Comparison of ENCODE assay signal across 8 mouse cellular contexts in the genomic region with DNA sequence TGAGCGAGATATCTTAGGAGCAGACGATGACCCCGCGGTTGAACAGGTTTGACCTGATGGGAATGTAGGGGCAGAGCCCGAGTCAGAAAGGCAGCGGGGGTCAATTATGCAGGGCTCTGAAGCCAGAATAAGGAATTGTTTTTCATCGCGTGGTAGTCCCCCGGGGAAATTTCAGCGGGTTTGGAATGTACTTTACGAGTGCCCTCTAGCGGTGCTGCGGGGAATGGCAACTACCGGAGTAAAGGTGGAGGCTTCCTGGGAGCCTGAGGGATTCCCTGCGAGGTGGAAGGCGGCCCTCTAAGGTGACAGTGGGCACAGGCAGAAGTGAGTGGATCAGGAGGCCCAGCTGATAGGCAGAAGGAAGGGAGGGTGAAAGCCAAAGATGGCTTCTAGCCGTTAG.
A peak's percentile ranks its signal among the peaks of the same experiment; 100 is the strongest.
DNase-seq lines count a peak whose midpoint lies in the region; ATAC-seq and TF ChIP-seq lines count a peak whose summit lies in the region.

No protein-coding gene starts in this region.

- H3K4me1 ChIP-seq in intestine, embryonic 14.5 days (replicated peaks; ENCODE audit: control insufficient read depth, insufficient read depth, low read length) = peaks cover 32% of the 10 kb centered on the region
- peaks cover 53% of the 10 kb centered on the region for H3K4me1 ChIP-seq in limb, embryonic 10.5 days
- H3K4me1 ChIP-seq in midbrain, embryonic 13.5 days (replicated peaks) = peaks cover 42% of the 10 kb centered on the region
- 0 out of 2 replicates have a peak, but pooled peaks cover 2% of the 10 kb centered on the region for H3K4me1 ChIP-seq in small intestine, adult 2 months (ENCODE audit: control insufficient read depth, insufficient read depth, insufficient read length, low read length)

- no peak overlapping the region for H3K27ac ChIP-seq in intestine, embryonic 14.5 days (ENCODE audit: low read depth)
- peak overlapping the region; percentile 54; the same call in 1 of the 2 replicates for H3K27ac ChIP-seq in limb, embryonic 10.5 days
- no peak overlapping the region for H3K27ac ChIP-seq in midbrain, embryonic 13.5 days
- no peak overlapping the region for H3K27ac ChIP-seq in small intestine, adult 2 months (ENCODE audit: insufficient read depth, low read depth, low read length)

- 2% methylated on average over 17 of the region's 17 CpGs for WGBS in intestine, embryonic 14.5 days
- 2% methylated on average over 17 of the region's 17 CpGs for whole genome bisulfite sequencing in limb, embryonic 10.5 days
- WGBS in midbrain, embryonic 13.5 days = 2% methylated on average over 17 of the region's 17 CpGs
- WGBS in small intestine, adult 2 months = 5% methylated on average over 17 of the region's 17 CpGs

- ATAC-seq in intestine, embryonic 14.5 days (replicated peaks; ENCODE audit: low FRiP score, low TSS enrichment, low read depth) = no peak; the same call in 1 of the 2 replicates
- peak; percentile 38; the same call in 1 of the 2 replicates for ATAC-seq in midbrain, embryonic 13.5 days
- ATAC-seq in activated CD4-positive, CD25-positive, alpha-beta regulatory T cell, adult 4 months = no peak

- H3K27me3 ChIP-seq in intestine, embryonic 14.5 days (replicated peaks; ENCODE audit: control insufficient read depth, insufficient read depth, low read length) = peaks cover 11% of the 10 kb centered on the region; the same call in 1 of the 2 replicates
- H3K27me3 ChIP-seq in limb, embryonic 10.5 days (ENCODE audit: low read depth, poor library complexity, severe bottlenecking) = peaks cover 28% of the 10 kb centered on the region
- H3K27me3 ChIP-seq in midbrain, embryonic 13.5 days = peaks cover 41% of the 10 kb centered on the region
- H3K27me3 ChIP-seq in small intestine, adult 2 months (ENCODE audit: control insufficient read depth, insufficient read depth, low read length) = peaks cover 7% of the 10 kb centered on the region; the same call in 1 of the 2 replicates

- DNase-seq in adrenal gland, adult 18-20 months (ENCODE audit: low spot score in 2 of 2) = peak; percentile 84 to 87
- peak; percentile 87 to 91 for DNase-seq in cerebellum, postnatal 36 days
- DNase-seq in gastrocnemius, adult 8-10 months (ENCODE audit: low spot score in 2 of 2) = peak; percentile 68 to 72
- peak; percentile 98 for DNase-seq in intestine, embryonic 14.5 days (ENCODE audit: low spot score)
- DNase-seq in limb, embryonic 10.5 days (ENCODE audit: low spot score) = peak; percentile 91

- no peak overlapping the region for H3K9ac ChIP-seq in intestine, embryonic 14.5 days (ENCODE audit: low read length)
- H3K9ac ChIP-seq in midbrain, embryonic 13.5 days (replicated peaks) = 0 out of 2 replicates have a peak overlapping the region, but pooled peaks have one; percentile 47

- H3K9me3 ChIP-seq in intestine, embryonic 14.5 days (ENCODE audit: control insufficient read depth, low read length) = no peaks in the 10 kb centered on the region
- H3K9me3 ChIP-seq in limb, embryonic 10.5 days (replicated peaks) = no peaks in the 10 kb centered on the region
- no peaks in the 10 kb centered on the region for H3K9me3 ChIP-seq in midbrain, embryonic 13.5 days

- no peak for TF ChIP-seq POLR2A in small intestine, adult 2 months (IDR thresholded peaks at IDR 0.05; ENCODE audit: low read depth, low read length)

- H3K4me3 ChIP-seq in intestine, embryonic 14.5 days (ENCODE audit: low read depth, low read length) = 0 out of 2 replicates have a peak overlapping the region, but pooled peaks have one; percentile 4
- H3K4me3 ChIP-seq in limb, embryonic 10.5 days = peak overlapping the region; percentile 46
- peak overlapping the region; percentile 39 for H3K4me3 ChIP-seq in midbrain, embryonic 13.5 days (replicated peaks)
- peak overlapping the region; percentile 52 for H3K4me3 ChIP-seq in small intestine, adult 2 months (ENCODE audit: low read depth, low read length)

- TF ChIP-seq CTCF in small intestine, adult 2 months (IDR thresholded peaks at IDR 0.05; ENCODE audit: extremely low read depth, insufficient read length, insufficient replicate concordance, low read depth, low read length) = peak; percentile 98; the same call in 1 of the 2 replicates

- H3K36me3 ChIP-seq in intestine, embryonic 14.5 days (ENCODE audit: control insufficient read depth, insufficient read depth, low read length) = no peaks in the 10 kb centered on the region
- H3K36me3 ChIP-seq in limb, embryonic 10.5 days = no peaks in the 10 kb centered on the region
- H3K36me3 ChIP-seq in midbrain, embryonic 13.5 days = no peaks in the 10 kb centered on the region
- H3K36me3 ChIP-seq in small intestine, adult 2 months (ENCODE audit: control insufficient read depth, insufficient read depth, low read length) = no peaks in the 10 kb centered on the region

- H3K4me2 ChIP-seq in intestine, embryonic 14.5 days (ENCODE audit: low read length) = peak overlapping the region; percentile 48
- H3K4me2 ChIP-seq in midbrain, embryonic 13.5 days (replicated peaks) = peak overlapping the region; percentile 67
